Mouse (Mus musculus) CH12.LX (cell line): Measurements from ENCODE around the gene Fam69a. TPM values are rescaled to one million over a fixed set of nuclear protein-coding genes. Genes with fewer than 3 reads are reported as not detected.
A peak's percentile ranks its signal among the peaks of the same experiment; 100 is the strongest.

Experiments used
- DNase-seq: peaks from one replicate; pipeline ENCODE4 v3.0.0-alpha.2; 2013; ENCODE audit errors: extremely low read depth
- H3K27ac ChIP-seq: 2 replicates; pipeline ENCODE4 v1.5.1; 2012; ENCODE audit warnings: low read depth, mild to moderate bottlenecking, control low read depth, moderate library complexity; ENCODE audit not compliant: insufficient read depth
- H3K27me3 ChIP-seq: replicated peaks from 2 replicates; pipeline ENCODE3; 2012; ENCODE audit warnings: inconsistent platforms
- H3K36me3 ChIP-seq, 2 experiments: replicated peaks in 1 of 2; 2 replicates each; pipeline versions ENCODE3 to v1.6.1; 2012; ENCODE audit warnings: inconsistent platforms in 1 of 2, low read length in 1 of 2, mild to moderate bottlenecking in 1 of 2, mixed read lengths in 1 of 2, moderate library complexity in 1 of 2; ENCODE audit not compliant: control insufficient read depth in 1 of 2, insufficient read depth in 1 of 2
- H3K4me1 ChIP-seq, 2 experiments: 2 replicates each; pipeline ENCODE4 v1.6.1; 2012; ENCODE audit warnings: inconsistent platforms in 1 of 2, moderate library complexity in 1 of 2; ENCODE audit not compliant: insufficient read depth in 2 of 2, control insufficient read depth in 1 of 2
- H3K4me2 ChIP-seq: 2 replicates; pipeline ENCODE4 v1.6.1; 2012; ENCODE audit warnings: low read depth, mild to moderate bottlenecking, control low read depth; ENCODE audit not compliant: poor library complexity, insufficient read depth, severe bottlenecking
- H3K4me3 ChIP-seq, 3 experiments: fragments of 150-350 bp in 1 of 3; sonication (generic) in 1 of 3; replicated peaks in 1 of 3; 2 replicates each; pipeline versions ENCODE3 to v1.5.1; 2011 to 2012; ENCODE audit warnings: low read depth in 2 of 3, low read length in 2 of 3, mild to moderate bottlenecking in 2 of 3, moderate library complexity in 2 of 3, control low read depth in 1 of 3, improper control_type of control experiment in 1 of 3, inconsistent platforms in 1 of 3, mixed read lengths in 1 of 3; ENCODE audit not compliant: poor library complexity in 1 of 3
- H3K79me2 ChIP-seq: replicated peaks from 2 replicates; pipeline ENCODE4 v1.6.1; 2012; ENCODE audit warnings: mild to moderate bottlenecking, moderate library complexity; ENCODE audit not compliant: control insufficient read depth, poor library complexity, insufficient read depth, severe bottlenecking; ENCODE audit errors: extremely low read depth
- H3K9ac ChIP-seq: 2 replicates; pipeline ENCODE4 v1.6.1; 2012; ENCODE audit warnings: low read depth, mild to moderate bottlenecking, control low read depth, moderate library complexity; ENCODE audit not compliant: insufficient read depth
- H3K9me3 ChIP-seq: replicated peaks from 2 replicates; pipeline ENCODE3; 2012; ENCODE audit warnings: low read length, inconsistent platforms, mixed read lengths
- BHLHE40 ChIP-seq: IDR thresholded peaks from 2 replicates; pipeline ENCODE4 v1.6.1; 2011; ENCODE audit warnings: mild to moderate bottlenecking, low read depth, low read length, improper control_type of control experiment
- CHD2 ChIP-seq: IDR thresholded peaks from 2 replicates; pipeline ENCODE4 v1.6.1; 2011; ENCODE audit warnings: low read length, improper control_type of control experiment
- CTCF ChIP-seq, 2 experiments: IDR thresholded peaks in 1 of 2; conservative IDR thresholded peaks in 1 of 2; 2 replicates each; pipeline ENCODE4 v1.5.1; 2011 to 2012; ENCODE audit warnings: low read depth in 2 of 2, low read length in 2 of 2, improper control_type of control experiment in 1 of 2, inconsistent platforms in 1 of 2, mild to moderate bottlenecking in 1 of 2, moderate library complexity in 1 of 2
- E2F4 ChIP-seq: IDR thresholded peaks from 2 replicates; pipeline ENCODE4 v1.6.1; 2011; ENCODE audit warnings: low read depth, low read length, improper control_type of control experiment; ENCODE audit not compliant: insufficient replicate concordance
- ELF1 ChIP-seq: IDR thresholded peaks from 2 replicates; pipeline ENCODE4 v1.6.1; 2014; ENCODE audit warnings: low read depth, mild to moderate bottlenecking, inconsistent platforms, low read length, improper control_type of control experiment
- EP300 ChIP-seq: IDR thresholded peaks from 2 replicates; pipeline ENCODE4 v1.6.1; 2011; ENCODE audit warnings: low read length, improper control_type of control experiment
- ETS1 ChIP-seq: conservative IDR thresholded peaks from 2 replicates; pipeline ENCODE4 v1.6.1; 2012; ENCODE audit warnings: low read depth, mild to moderate bottlenecking, inconsistent platforms, low read length, improper control_type of control experiment, moderate library complexity
- GABPA ChIP-seq: IDR thresholded peaks from 2 replicates; pipeline ENCODE4 v1.6.1; 2012; ENCODE audit warnings: low read depth, low read length, improper control_type of control experiment, inconsistent platforms; ENCODE audit not compliant: insufficient replicate concordance
- JUN ChIP-seq: IDR thresholded peaks from 2 replicates; pipeline ENCODE4 v1.6.1; 2011; ENCODE audit warnings: low read depth, mild to moderate bottlenecking, low read length, improper control_type of control experiment, moderate library complexity; ENCODE audit not compliant: insufficient read depth
- JUND ChIP-seq: conservative IDR thresholded peaks from 2 replicates; pipeline ENCODE4 v1.6.1; 2011; ENCODE audit warnings: low read depth, low read length, improper control_type of control experiment
- MAFK ChIP-seq: IDR thresholded peaks from 2 replicates; pipeline ENCODE4 v1.6.1; 2011; ENCODE audit warnings: low read length, improper control_type of control experiment; ENCODE audit not compliant: insufficient replicate concordance
- MAX ChIP-seq: IDR thresholded peaks from 2 replicates; pipeline ENCODE4 v1.6.1; 2011; ENCODE audit warnings: low read length, improper control_type of control experiment
- PAX5 ChIP-seq: IDR thresholded peaks from 2 replicates; pipeline ENCODE4 v1.6.1; 2012; ENCODE audit warnings: low read length, inconsistent platforms, mixed read lengths
- RAD21 ChIP-seq: IDR thresholded peaks from 2 replicates; pipeline ENCODE4 v1.6.1; 2011; ENCODE audit warnings: low read depth, mild to moderate bottlenecking, low read length, improper control_type of control experiment, moderate library complexity
- SIN3A ChIP-seq: IDR thresholded peaks from 2 replicates; pipeline ENCODE4 v1.6.1; 2012; ENCODE audit warnings: low read length, improper control_type of control experiment, inconsistent platforms
- SMC3 ChIP-seq: IDR thresholded peaks from 2 replicates; pipeline ENCODE4 v1.6.1; 2011; ENCODE audit warnings: low read depth, low read length, improper control_type of control experiment
- TBP ChIP-seq: conservative IDR thresholded peaks from 2 replicates; pipeline ENCODE4 v1.6.1; 2011; ENCODE audit warnings: low read depth, low read length, improper control_type of control experiment
- TCF12 ChIP-seq: IDR thresholded peaks from 2 replicates; pipeline ENCODE4 v1.6.1; 2014; ENCODE audit warnings: low read depth, mild to moderate bottlenecking, inconsistent platforms, low read length, improper control_type of control experiment
- UBTF ChIP-seq: IDR thresholded peaks from 2 replicates; pipeline ENCODE4 v1.6.1; 2012; ENCODE audit warnings: low read depth, mild to moderate bottlenecking, inconsistent platforms, low read length, improper control_type of control experiment, moderate library complexity
- USF2 ChIP-seq: conservative IDR thresholded peaks from 2 replicates; pipeline ENCODE4 v1.6.1; 2011; ENCODE audit warnings: low read depth, low read length, improper control_type of control experiment
- ZMIZ1 ChIP-seq: IDR thresholded peaks from 2 replicates; pipeline ENCODE4 v1.6.1; 2012; ENCODE audit warnings: low read depth, mild to moderate bottlenecking, inconsistent platforms, low read length, improper control_type of control experiment
- ZNF384 ChIP-seq: IDR thresholded peaks from 2 replicates; pipeline ENCODE4 v1.6.1; 2012; ENCODE audit warnings: low read depth, low read length, improper control_type of control experiment, inconsistent platforms
- dilution Hi-C: fragments of 300-500 bp; cut with MboI; formaldehyde crosslinking; loops from 2 replicates; pipeline ENCODE4 v1.14.3; 2020; ENCODE audit warnings: low sequenced_read_pairs; ENCODE audit not compliant: extremely low pct_unique_long_range_greater_than_20kb, extremely low pct_ligation_motif_present
- in situ Hi-C: fragments of 300-500 bp; cut with MboI; formaldehyde crosslinking; loops from 3 replicates; pipeline ENCODE4 v1.14.3; 2019; ENCODE audit warnings: low sequenced_read_pairs, low pct_ligation_motif_present, low pct_unique_long_range_greater_than_20kb, mixed read lengths
- polyA plus RNA-seq: library from polyadenylated mRNA; unstranded; fragments of >175 nt; gene quantifications from 2 replicates; pipeline ENCODE4 v1.2.1, GENCODE M21; 2012; ENCODE audit warnings: low read depth; ENCODE audit not compliant: insufficient read length
- total RNA-seq, 2 experiments: library from RNA; depleted of rRNA; stranded (reverse); fragments of 300-350 nt in 1 of 2; fragments of >200 nt in 1 of 2; gene quantifications; 2 replicates each; pipeline ENCODE4 v1.2.3; 2012 to 2014

Fam69a gene
- total and polyA plus RNA-seq, 3 experiments, result 4.2 to 14.2 (median 6.5) TPM

- no peaks in the 10 kb centered on the region for H3K27me3 ChIP-seq
- H3K9me3 ChIP-seq, result no peaks in the 10 kb centered on the region
- TF ChIP-seq EP300 (peak; percentile 61), ZNF384 (no peak), JUND (no peak), USF2 (no peak), TCF12 (no peak), ELF1 (no peak), CTCF (conservative IDR thresholded peaks at IDR 0.05 in 1 of 2, IDR thresholded peaks at IDR 0.05 in 1 of 2; ENCODE audit: low read depth in 2 of 2, low read length in 2 of 2) (no peak), RAD21 (no peak), UBTF (no peak), JUN (no peak), MAX (peak; percentile 54), E2F4 (no peak), SMC3 (no peak), TBP (peak; percentile 43; the same call in 1 of the 2 replicates), BHLHE40 (no peak), MAFK (0 out of 2 replicates have a peak, but pooled peaks have one; percentile 32), SIN3A (no peak; the same call in 1 of the 2 replicates), GABPA (no peak), ZMIZ1 (no peak; the same call in 1 of the 2 replicates), ETS1 (0 out of 2 replicates have a peak, but pooled peaks have one; percentile 17), CHD2 (peak; percentile 42), PAX5 (no peak)
- dilution Hi-C loops, result no loop called here
- H3K9ac ChIP-seq, result 0 out of 2 replicates have a peak overlapping the region, but pooled peaks have one; percentile 7
- peaks cover 8% of the 10 kb centered on the region; the same call in 1 of the 2 replicates for H3K79me2 ChIP-seq
- peak overlapping the region in 1 of 3 experiments; percentile 62 for H3K4me3 ChIP-seq
- H3K4me1 ChIP-seq, result peaks cover 19 to 46% of the 10 kb centered on the region in 2 experiments
- peak overlapping the region; percentile 86 for H3K4me2 ChIP-seq
- no peaks in the 10 kb centered on the region for H3K36me3 ChIP-seq
- DNase-seq, result peak; percentile 40
- in situ Hi-C loops, result no loop called here
- H3K27ac ChIP-seq, result peak overlapping the region; percentile 26
Observed at GRCm38 (mm10) chr5:107961438-107962251, 25.2 kb downstream of the Fam69a start.
